Mouse (Mus musculus): ENCODE measurements around the gene Acadm. TPM values are rescaled to one million over a fixed set of nuclear protein-coding genes. Genes with fewer than 3 reads are reported as not detected.

Gene Acadm
- polyA plus RNA-seq, 1 experiment: 59.9 TPM

DNA sequence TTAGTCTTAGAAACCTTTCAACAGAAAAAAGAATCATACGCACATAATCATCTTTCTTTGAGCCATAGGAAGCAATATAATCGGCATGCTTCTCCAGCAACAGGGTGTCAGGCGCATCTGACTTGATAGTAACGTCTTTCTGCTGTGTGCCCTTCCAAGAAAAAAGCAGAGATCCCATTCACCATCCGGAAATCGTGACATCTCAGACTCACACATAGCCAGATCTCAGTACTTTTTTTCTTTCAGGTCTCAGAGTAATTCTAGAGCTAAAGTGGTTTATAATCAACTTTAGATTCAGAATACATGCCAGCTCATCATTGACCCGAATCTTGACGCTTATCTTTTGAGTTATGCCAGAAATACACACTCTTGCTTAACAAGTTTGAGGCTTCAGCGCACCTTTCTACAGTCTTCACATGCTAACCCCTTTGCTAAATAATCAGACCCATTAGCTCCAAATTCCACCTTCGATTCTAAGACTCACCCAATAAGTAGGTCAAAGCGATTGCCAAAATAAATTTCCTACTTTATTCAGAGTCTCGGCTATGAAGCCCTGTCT is 32.5 kb downstream of the Acadm start:
- TF ChIP-seq CTCF (IDR thresholded peaks at IDR 0.05; ENCODE audit: borderline replicate concordance, extremely low read depth, insufficient read depth, insufficient read length): no peak
- DNase-seq (ENCODE audit: low read depth): no peak

GRCm38 (mm10) chr3:153911197-153911881 is 33.1 kb downstream of the Acadm start:
- no peak for DNase-seq (ENCODE audit: low read depth)
- no peak for TF ChIP-seq POLR2A (IDR thresholded peaks at IDR 0.05; ENCODE audit: borderline replicate concordance, extremely low read depth, insufficient read depth, insufficient read length, poor library complexity, severe bottlenecking)
- no peak for TF ChIP-seq CTCF (IDR thresholded peaks at IDR 0.05; ENCODE audit: borderline replicate concordance, extremely low read depth, insufficient read depth, insufficient read length)

DNA sequence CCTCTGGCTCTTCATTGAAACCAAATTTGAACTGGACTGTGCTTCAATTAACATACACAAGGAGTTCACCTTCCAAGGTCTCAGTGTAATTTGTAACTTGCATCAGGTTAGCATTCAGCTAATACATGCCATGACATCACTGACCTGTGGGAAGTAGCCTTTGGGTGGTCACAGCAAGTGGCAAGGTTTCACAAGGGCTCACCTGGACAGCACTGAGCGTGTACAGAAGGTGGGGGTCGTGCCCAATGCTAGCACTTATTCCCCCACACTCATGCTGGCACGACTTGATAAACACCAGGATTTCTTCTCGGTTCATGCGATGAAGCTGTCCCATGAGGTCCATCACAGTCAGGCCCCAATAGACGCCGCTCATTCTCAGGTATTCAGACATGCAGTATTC is 33.9 kb downstream of the Acadm start:
- TF ChIP-seq POLR2A (IDR thresholded peaks at IDR 0.05; ENCODE audit: borderline replicate concordance, extremely low read depth, insufficient read depth, insufficient read length, poor library complexity, severe bottlenecking): no peak
- no peak for TF ChIP-seq CTCF (IDR thresholded peaks at IDR 0.05; ENCODE audit: borderline replicate concordance, extremely low read depth, insufficient read depth, insufficient read length)
- no peak for DNase-seq (ENCODE audit: low read depth)

DNA sequence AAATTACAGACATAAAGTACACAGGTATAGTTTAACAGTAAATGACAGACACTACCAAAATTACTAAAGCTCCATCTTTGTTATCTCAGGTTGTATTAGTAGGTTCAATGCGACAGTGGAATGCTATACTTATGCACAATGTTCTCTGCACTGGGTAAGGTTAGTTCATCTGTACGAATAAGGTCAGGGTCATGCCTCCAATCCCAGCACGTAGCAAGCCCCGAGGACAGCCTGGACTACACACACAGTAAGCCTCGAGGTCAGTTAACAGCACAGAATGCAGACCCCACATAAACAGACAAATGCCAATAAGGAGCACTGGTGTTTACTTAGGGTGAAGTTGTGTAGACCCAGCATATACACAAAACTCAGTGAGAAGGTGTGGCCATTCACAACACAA is 35.5 kb downstream of the Acadm start:
- no peak for DNase-seq (ENCODE audit: low read depth)
- TF ChIP-seq POLR2A (IDR thresholded peaks at IDR 0.05; ENCODE audit: borderline replicate concordance, extremely low read depth, insufficient read depth, insufficient read length, poor library complexity, severe bottlenecking) (no peak), CTCF (IDR thresholded peaks at IDR 0.05; ENCODE audit: borderline replicate concordance, extremely low read depth, insufficient read depth, insufficient read length) (no peak)

GRCm38 (mm10) chr3:153906136-153906871 is 38.1 kb downstream of the Acadm start, which contains the start of gene Msh4:
Msh4 (minus strand) TSS chr3:153906138.
- TF ChIP-seq POLR2A (IDR thresholded peaks at IDR 0.05; ENCODE audit: borderline replicate concordance, extremely low read depth, insufficient read depth, insufficient read length, poor library complexity, severe bottlenecking): no peak
- TF ChIP-seq CTCF (IDR thresholded peaks at IDR 0.05; ENCODE audit: borderline replicate concordance, extremely low read depth, insufficient read depth, insufficient read length): no peak

GRCm38 (mm10) chr3:153905251-153906135 is 38.9 kb downstream of the Acadm start:
- TF ChIP-seq CTCF (IDR thresholded peaks at IDR 0.05; ENCODE audit: borderline replicate concordance, extremely low read depth, insufficient read depth, insufficient read length) (no peak), POLR2A (IDR thresholded peaks at IDR 0.05; ENCODE audit: borderline replicate concordance, extremely low read depth, insufficient read depth, insufficient read length, poor library complexity, severe bottlenecking) (no peak)
- no peak for DNase-seq (ENCODE audit: low read depth)

More at GRCm38 (mm10) chr3:153906136-153906871, 38.1 kb downstream of the Acadm start, which contains the start of gene Msh4:
- no peak for DNase-seq (ENCODE audit: low read depth)

DNA sequence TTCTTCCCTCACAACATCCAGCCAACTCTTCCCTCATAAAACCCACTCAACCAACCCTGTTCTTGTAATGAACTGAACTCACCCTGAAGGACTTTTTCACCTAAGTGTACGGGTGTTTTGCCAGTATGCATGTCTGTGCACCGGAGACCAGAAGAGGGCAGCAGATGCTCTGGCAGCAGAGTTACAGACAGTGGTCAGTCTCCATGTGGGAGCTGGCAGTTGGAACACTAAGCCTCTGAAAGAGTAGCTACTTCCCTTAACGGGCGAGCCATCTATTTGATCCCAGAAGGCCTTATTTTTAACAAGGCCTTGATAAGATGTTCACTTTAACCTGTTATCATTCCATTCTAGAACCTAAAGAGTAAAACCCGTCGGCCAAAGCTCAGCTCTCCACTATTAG is 39.8 kb downstream of the Acadm start:
- TF ChIP-seq POLR2A (IDR thresholded peaks at IDR 0.05; ENCODE audit: borderline replicate concordance, extremely low read depth, insufficient read depth, insufficient read length, poor library complexity, severe bottlenecking): no peak
- TF ChIP-seq CTCF (IDR thresholded peaks at IDR 0.05; ENCODE audit: borderline replicate concordance, extremely low read depth, insufficient read depth, insufficient read length): peak; percentile 65
- DNase-seq (ENCODE audit: low read depth): peak; percentile 56

DNA sequence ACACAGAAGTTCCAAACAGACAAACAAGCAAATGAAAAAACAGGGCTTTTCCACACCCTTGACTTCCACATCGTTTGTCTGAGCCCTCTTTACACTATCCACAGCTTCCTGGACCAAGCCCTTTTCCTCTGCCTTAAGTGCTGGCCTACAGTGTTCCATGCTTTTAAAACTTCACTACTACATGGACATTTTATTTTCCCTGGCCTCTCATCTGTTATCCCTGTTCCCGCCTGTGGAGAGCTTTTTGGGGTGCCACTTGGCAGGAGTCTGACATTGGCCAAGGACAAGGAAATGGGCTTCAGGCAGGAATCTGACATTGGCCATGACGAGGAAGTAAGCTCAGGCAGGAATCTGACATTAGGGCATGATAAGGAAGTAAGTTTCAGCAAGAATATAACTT is 41.8 kb downstream of the Acadm start:
- no peak for DNase-seq (ENCODE audit: low read depth)
- TF ChIP-seq POLR2A (IDR thresholded peaks at IDR 0.05; ENCODE audit: borderline replicate concordance, extremely low read depth, insufficient read depth, insufficient read length, poor library complexity, severe bottlenecking) (no peak), CTCF (IDR thresholded peaks at IDR 0.05; ENCODE audit: borderline replicate concordance, extremely low read depth, insufficient read depth, insufficient read length) (no peak)

GRCm38 (mm10) chr3:153901904-153902303 is 42.5 kb downstream of the Acadm start:
- TF ChIP-seq POLR2A (IDR thresholded peaks at IDR 0.05; ENCODE audit: borderline replicate concordance, extremely low read depth, insufficient read depth, insufficient read length, poor library complexity, severe bottlenecking): no peak
- no peak for TF ChIP-seq CTCF (IDR thresholded peaks at IDR 0.05; ENCODE audit: borderline replicate concordance, extremely low read depth, insufficient read depth, insufficient read length)
- DNase-seq (ENCODE audit: low read depth): no peak

DNA sequence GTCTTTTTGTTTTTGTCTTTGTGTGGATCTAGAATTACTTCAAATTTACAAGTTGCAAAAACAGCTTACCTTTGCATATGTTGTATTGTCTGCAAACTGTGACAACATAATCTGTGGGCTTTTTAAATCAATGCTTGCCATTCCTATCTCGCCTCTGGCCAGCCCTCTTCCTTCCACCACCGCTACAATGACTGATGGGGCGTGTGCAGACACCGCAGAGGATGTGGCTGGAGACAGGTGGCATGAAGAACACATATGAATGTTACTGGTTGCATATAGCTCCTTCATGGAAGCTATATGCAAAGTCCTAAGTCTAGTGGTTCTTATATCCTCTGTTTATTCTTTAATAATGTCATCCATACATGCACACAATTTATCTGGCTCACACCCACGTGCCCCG is 47.2 kb downstream of the Acadm start:
- TF ChIP-seq CTCF (IDR thresholded peaks at IDR 0.05; ENCODE audit: borderline replicate concordance, extremely low read depth, insufficient read depth, insufficient read length): no peak
- no peak for TF ChIP-seq POLR2A (IDR thresholded peaks at IDR 0.05; ENCODE audit: borderline replicate concordance, extremely low read depth, insufficient read depth, insufficient read length, poor library complexity, severe bottlenecking)
- no peak for DNase-seq (ENCODE audit: low read depth)

DNA sequence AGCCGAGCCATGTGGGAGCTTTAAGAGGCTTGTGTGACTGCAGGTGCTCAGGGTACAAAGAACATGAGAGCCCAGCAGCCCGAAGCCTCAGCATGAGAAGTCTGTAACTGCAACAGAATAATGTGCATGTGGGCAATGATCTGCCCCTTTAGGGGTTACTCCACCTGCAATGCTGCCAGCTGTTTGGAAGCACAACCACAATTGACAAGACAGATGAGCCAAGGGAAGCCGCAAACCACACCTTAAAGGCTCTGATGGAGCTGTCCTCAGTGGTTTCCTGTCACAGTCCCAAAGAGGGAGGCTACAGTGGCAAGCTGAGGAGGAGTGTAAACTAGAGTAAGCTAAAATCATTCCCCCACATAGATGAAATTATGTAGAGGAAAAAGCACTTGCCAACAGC is 49.0 kb downstream of the Acadm start:
- TF ChIP-seq CTCF (IDR thresholded peaks at IDR 0.05; ENCODE audit: borderline replicate concordance, extremely low read depth, insufficient read depth, insufficient read length): no peak
- no peak for TF ChIP-seq POLR2A (IDR thresholded peaks at IDR 0.05; ENCODE audit: borderline replicate concordance, extremely low read depth, insufficient read depth, insufficient read length, poor library complexity, severe bottlenecking)
- DNase-seq (ENCODE audit: low read depth): no peak

All from brain, embryonic 14.5 days (tissue).